Mouse (Mus musculus) intestine, embryonic 14.5 days (tissue): ENCODE data around the gene Hecw2. TPM values are rescaled to one million over a fixed set of nuclear protein-coding genes. Genes with fewer than 3 reads are reported as not detected.

Source experiments
- ATAC-seq: fragments of 200-750 bp; cut with Nextera tagmentation; replicated peaks from 2 replicates; pipeline ENCODE4 v1.8.0; 2017; ENCODE audit warnings: low read depth, moderate number of reproducible peaks, moderate TSS enrichment, moderate library complexity; ENCODE audit not compliant: low FRiP score, low TSS enrichment
- DNase-seq: peaks from one replicate; pipeline ENCODE4 v3.0.0-alpha.2; 2018; ENCODE audit warnings: low spot score
- H3K27ac ChIP-seq: fragments of 300-500 bp; sonication (generic); 2 replicates; pipeline ENCODE4 v1.5.1; 2014; ENCODE audit warnings: low read depth, mild to moderate bottlenecking, control low read depth
- H3K27me3 ChIP-seq: fragments of 300-500 bp; sonication (generic); replicated peaks from 2 replicates; pipeline ENCODE4 v1.6.1; 2014; ENCODE audit warnings: low read length, control low read depth; ENCODE audit not compliant: control insufficient read depth, insufficient read depth
- H3K36me3 ChIP-seq: fragments of 300-500 bp; sonication (generic); 2 replicates; pipeline ENCODE4 v1.6.1; 2014; ENCODE audit warnings: low read length, control low read depth; ENCODE audit not compliant: control insufficient read depth, insufficient read depth
- H3K4me1 ChIP-seq: fragments of 300-500 bp; sonication (generic); replicated peaks from 2 replicates; pipeline ENCODE4 v1.6.1; 2014; ENCODE audit warnings: low read length, control low read depth, mixed read lengths; ENCODE audit not compliant: control insufficient read depth, insufficient read depth
- H3K4me2 ChIP-seq: fragments of 300-500 bp; sonication (generic); 2 replicates; pipeline ENCODE4 v1.6.1; 2014; ENCODE audit warnings: low read length
- H3K4me3 ChIP-seq: fragments of 300-500 bp; sonication (generic); 2 replicates; pipeline ENCODE4 v1.5.1; 2014; ENCODE audit warnings: low read depth, low read length, control low read depth, mixed read lengths
- H3K9ac ChIP-seq: fragments of 300-500 bp; sonication (generic); 2 replicates; pipeline ENCODE4 v1.6.1; 2014; ENCODE audit warnings: mild to moderate bottlenecking, low read length
- H3K9me3 ChIP-seq: fragments of 300-500 bp; sonication (generic); 2 replicates; pipeline ENCODE4 v1.6.1; 2016; ENCODE audit warnings: low read length, control low read depth; ENCODE audit not compliant: control insufficient read depth
- WGBS: fragments of 180-500 bp; shearing (Covaris S2); extraction: QIAGEN DNeasy Blood & Tissue Kit; methylation state at CpG from one replicate; pipeline ENCODE4 v1.1.7; 2014; 5-methylcytosine and 5-hydroxymethylcytosine counted together
- polyA plus RNA-seq: library from polyadenylated mRNA; unstranded; fragments of >200 nt; fragmentation: Nextera tagmentation; extraction: Ambion mirVana; gene quantifications from 2 replicates; pipeline ENCODE4 v1.2.1, GENCODE M21; 2014

Gene Hecw2
- polyA plus RNA-seq, 1 experiment from 2014 or later: 1.6 TPM

- no peaks in the 10 kb centered on the region for H3K36me3 ChIP-seq
- no peaks in the 10 kb centered on the region for H3K4me1 ChIP-seq
- DNase-seq (no peak), ATAC-seq (no peak)
- no peak overlapping the region for H3K4me2 ChIP-seq
- H3K27me3 ChIP-seq: no peaks in the 10 kb centered on the region
- no peaks in the 10 kb centered on the region for H3K9me3 ChIP-seq
- H3K27ac ChIP-seq: no peak overlapping the region
- no peak overlapping the region for H3K9ac ChIP-seq
- 89% methylated on average over 3 of the region's 3 CpGs for WGBS
- no peak overlapping the region for H3K4me3 ChIP-seq
Observed at GRCm38 (mm10) chr1:53852086-53852610, 342.8 kb downstream of the Hecw2 start.

- Histone ChIP-seq H3K4me2 (no peak overlapping the region), H3K4me3 (no peak overlapping the region), H3K27me3 (no peaks in the 10 kb centered on the region), H3K4me1 (no peaks in the 10 kb centered on the region), H3K27ac (no peak overlapping the region), H3K36me3 (no peaks in the 10 kb centered on the region), H3K9me3 (no peaks in the 10 kb centered on the region), H3K9ac (no peak overlapping the region)
- ATAC-seq: no peak
- no peak for DNase-seq
- WGBS: 58% methylated on average over 8 of the region's 8 CpGs
Observed at GRCm38 (mm10) chr1:53851334-53851733, 343.6 kb downstream of the Hecw2 start.

GRCm38 (mm10) chr1:53850891-53851290 lies 344.1 kb downstream of the Hecw2 start:
- no peak overlapping the region for H3K27ac ChIP-seq
- H3K4me1 ChIP-seq: no peaks in the 10 kb centered on the region
- ATAC-seq (no peak), DNase-seq (no peak)
- H3K36me3 ChIP-seq: no peaks in the 10 kb centered on the region
- H3K9ac ChIP-seq: no peak overlapping the region
- H3K9me3 ChIP-seq: no peaks in the 10 kb centered on the region
- no peak overlapping the region for H3K4me3 ChIP-seq
- 77% methylated on average over 6 of the region's 6 CpGs for WGBS
- H3K27me3 ChIP-seq: no peaks in the 10 kb centered on the region
- H3K4me2 ChIP-seq: no peak overlapping the region

- 57% methylated on average over 2 of the region's 2 CpGs for WGBS
Observed at GRCm38 (mm10) chr1:53846665-53847237, 348.2 kb downstream of the Hecw2 start.

GRCm38 (mm10) chr1:53845854-53846253 lies 349.1 kb downstream of the Hecw2 start:
- WGBS: 73% methylated on average over 8 of the region's 8 CpGs
- Histone ChIP-seq H3K27ac (peak overlapping the region; percentile 6; the same call in 1 of the 2 replicates), H3K27me3 (no peaks in the 10 kb centered on the region), H3K9ac (no peak overlapping the region), H3K36me3 (no peaks in the 10 kb centered on the region), H3K4me3 (no peak overlapping the region), H3K4me2 (no peak overlapping the region), H3K9me3 (no peaks in the 10 kb centered on the region), H3K4me1 (0 out of 2 replicates have a peak, but pooled peaks cover 5% of the 10 kb centered on the region)
- DNase-seq: no peak
- ATAC-seq: no peak; the same call in 1 of the 2 replicates

More at GRCm38 (mm10) chr1:53846665-53847237, 348.2 kb downstream of the Hecw2 start:
- no peak overlapping the region for H3K4me2 ChIP-seq
- no peak overlapping the region for H3K4me3 ChIP-seq
- H3K9ac ChIP-seq: no peak overlapping the region
- no peaks in the 10 kb centered on the region for H3K36me3 ChIP-seq
- no peaks in the 10 kb centered on the region for H3K27me3 ChIP-seq
- H3K4me1 ChIP-seq: no peaks in the 10 kb centered on the region
- H3K9me3 ChIP-seq: no peaks in the 10 kb centered on the region
- 0 out of 2 replicates have a peak overlapping the region, but pooled peaks have one; percentile 6 for H3K27ac ChIP-seq
- ATAC-seq (0 out of 2 replicates have a peak, but pooled peaks have one; percentile 33), DNase-seq (no peak)

- Histone ChIP-seq H3K4me3 (no peak overlapping the region), H3K27ac (no peak overlapping the region), H3K9me3 (no peaks in the 10 kb centered on the region), H3K4me2 (no peak overlapping the region), H3K9ac (no peak overlapping the region), H3K4me1 (0 out of 2 replicates have a peak, but pooled peaks cover 5% of the 10 kb centered on the region), H3K36me3 (no peaks in the 10 kb centered on the region), H3K27me3 (no peaks in the 10 kb centered on the region)
- ATAC-seq (no peak), DNase-seq (no peak)
- 74% methylated on average over 5 of the region's 5 CpGs for WGBS
Observed at GRCm38 (mm10) chr1:53844914-53845612, 349.9 kb downstream of the Hecw2 start.

GRCm38 (mm10) chr1:53844122-53844913 lies 350.6 kb downstream of the Hecw2 start:
- no peak for ATAC-seq
- no peak overlapping the region for H3K27ac ChIP-seq

GRCm38 (mm10) chr1:53843051-53843450 lies 351.9 kb downstream of the Hecw2 start:
- no peak overlapping the region for H3K9ac ChIP-seq
- H3K27ac ChIP-seq: no peak overlapping the region
- H3K9me3 ChIP-seq: no peaks in the 10 kb centered on the region
- H3K36me3 ChIP-seq: no peaks in the 10 kb centered on the region
- no peak overlapping the region for H3K4me2 ChIP-seq
- H3K4me3 ChIP-seq: no peak overlapping the region
- no peaks in the 10 kb centered on the region for H3K27me3 ChIP-seq
- 0 out of 2 replicates have a peak, but pooled peaks cover 5% of the 10 kb centered on the region for H3K4me1 ChIP-seq
- ATAC-seq (no peak), DNase-seq (no peak)
- WGBS: 59% methylated on average over 3 of the region's 3 CpGs

More at GRCm38 (mm10) chr1:53844122-53844913, 350.6 kb downstream of the Hecw2 start:
- no peak for DNase-seq
- no peaks in the 10 kb centered on the region for H3K9me3 ChIP-seq
- H3K9ac ChIP-seq: no peak overlapping the region
- H3K4me1 ChIP-seq: 0 out of 2 replicates have a peak, but pooled peaks cover 5% of the 10 kb centered on the region
- no peaks in the 10 kb centered on the region for H3K36me3 ChIP-seq
- H3K27me3 ChIP-seq: no peaks in the 10 kb centered on the region
- 67% methylated on average over 8 of the region's 8 CpGs for WGBS
- H3K4me2 ChIP-seq: no peak overlapping the region
- no peak overlapping the region for H3K4me3 ChIP-seq
